Mouse (Mus musculus): Measurements from ENCODE around the gene Kcnt2.

GRCm38 (mm10) chr1:140548711-140549110, 302.8 kb downstream of the Kcnt2 start:
- TF ChIP-seq CTCF (IDR thresholded peaks at IDR 0.05) (0 out of 2 replicates have a peak, but pooled peaks have one; percentile 11), POLR2A (IDR thresholded peaks at IDR 0.05; ENCODE audit: insufficient read depth, low read depth, low read length) (no peak), EP300 (IDR thresholded peaks at IDR 0.05; ENCODE audit: insufficient read depth, low read depth, low read length) (no peak)
